Mouse (Mus musculus) liver, embryonic 14.5 days (tissue): Measurements from ENCODE around the gene Zfp451.

Experiments used
- CTCF ChIP-seq: IDR thresholded peaks from 2 replicates; pipeline ENCODE4 v1.5.1; 2016; ENCODE audit warnings: antibody characterized with exemption, low read depth, control low read depth
- EP300 ChIP-seq: IDR thresholded peaks from 2 replicates; pipeline ENCODE4 v1.6.1; 2016; ENCODE audit warnings: antibody characterized with exemption, low read depth

DNA sequence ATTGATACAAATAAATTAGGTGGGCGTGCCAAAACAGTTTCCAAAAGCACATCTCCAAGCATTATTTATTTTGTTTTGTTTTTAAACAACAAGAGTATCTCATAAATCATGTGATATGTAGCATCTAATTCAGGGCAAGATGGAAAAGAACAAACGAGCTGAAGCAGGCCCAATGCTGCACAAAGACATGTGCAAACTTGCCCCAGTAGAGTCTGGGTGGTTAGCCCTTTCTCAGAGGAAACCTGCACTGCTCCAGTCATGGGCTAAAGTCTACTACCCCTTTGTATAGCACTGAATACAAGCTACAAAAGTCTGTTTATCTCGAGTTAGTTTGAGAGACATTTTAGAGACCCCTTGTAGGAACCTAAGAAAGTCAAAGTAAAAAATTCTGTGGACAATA lies 14.8 kb downstream of the Zfp451 start:
- TF ChIP-seq CTCF (no peak), EP300 (no peak)
